Mouse (Mus musculus) kidney, adult 9 months (tissue): ENCODE data around the gene Snx8.

Source experiments
- DNase-seq: peaks from one replicate; pipeline ENCODE4 v3.0.0; 2022

Gene Snx8

DNA sequence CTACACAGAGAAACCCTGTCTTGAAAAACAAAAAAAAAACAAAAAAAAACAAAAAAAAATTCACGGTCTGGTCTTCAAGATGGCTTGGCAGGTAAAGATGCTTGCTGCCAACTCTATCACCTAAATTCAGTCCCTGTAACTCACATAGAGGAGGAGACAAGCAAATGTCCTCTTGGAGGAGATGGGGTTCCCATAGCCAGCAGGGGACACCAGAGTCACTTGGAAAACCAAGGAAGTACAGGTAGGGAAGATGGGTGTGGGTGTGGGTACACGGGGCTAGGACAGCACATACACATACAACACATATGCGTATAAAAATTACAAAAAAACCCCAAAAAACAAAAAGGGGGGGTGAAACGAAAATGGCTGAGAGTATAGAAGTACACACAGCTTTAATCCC is 46.2 kb downstream of the Snx8 start:
- no peak for DNase-seq

DNA sequence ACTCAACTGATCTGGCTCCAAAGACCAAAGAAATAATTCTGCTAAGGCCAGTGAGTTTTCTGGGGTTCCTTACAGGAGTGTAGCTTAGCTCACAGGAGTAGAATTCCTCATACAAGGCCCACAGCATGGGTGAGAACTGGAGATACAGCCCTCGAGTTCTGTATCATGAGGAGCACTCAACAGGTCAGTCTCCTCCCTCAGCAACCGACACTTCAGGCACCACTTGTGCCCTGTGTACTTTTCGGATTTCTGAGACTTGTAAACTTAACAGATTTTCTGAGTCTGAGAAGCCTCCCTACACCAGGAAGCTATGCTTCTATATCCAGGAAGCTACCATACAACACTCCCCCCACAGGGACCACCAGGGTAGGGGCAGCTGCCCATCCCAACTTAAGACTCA is 49.2 kb downstream of the Snx8 start:
- DNase-seq = no peak

DNA sequence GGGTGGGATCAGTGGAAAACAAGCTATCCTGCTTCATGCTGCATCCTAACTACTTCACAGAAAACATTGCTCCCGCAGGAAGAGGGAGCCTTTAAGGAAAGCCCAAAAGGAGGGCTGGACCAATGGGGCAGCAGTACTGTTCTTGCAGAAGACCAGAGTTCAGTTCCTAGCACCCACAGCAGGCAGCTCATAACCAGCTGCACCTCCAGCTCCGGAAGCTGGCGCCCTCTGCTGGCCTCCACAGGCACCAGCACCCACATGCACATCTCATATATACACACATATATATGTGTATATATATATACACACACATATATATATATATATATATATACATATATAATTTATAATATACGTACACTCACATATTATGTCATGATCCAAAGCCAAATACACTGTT is 50.3 kb downstream of the Snx8 start:
- DNase-seq = no peak

- peak; percentile 38 for DNase-seq
These were observed 52.4 kb downstream of the Snx8 start for GRCm38 (mm10) chr5:140336680-140337079.

- DNase-seq = peak; percentile 32
These were observed 55.4 kb downstream of the Snx8 start for GRCm38 (mm10) chr5:140333631-140334030.

DNA sequence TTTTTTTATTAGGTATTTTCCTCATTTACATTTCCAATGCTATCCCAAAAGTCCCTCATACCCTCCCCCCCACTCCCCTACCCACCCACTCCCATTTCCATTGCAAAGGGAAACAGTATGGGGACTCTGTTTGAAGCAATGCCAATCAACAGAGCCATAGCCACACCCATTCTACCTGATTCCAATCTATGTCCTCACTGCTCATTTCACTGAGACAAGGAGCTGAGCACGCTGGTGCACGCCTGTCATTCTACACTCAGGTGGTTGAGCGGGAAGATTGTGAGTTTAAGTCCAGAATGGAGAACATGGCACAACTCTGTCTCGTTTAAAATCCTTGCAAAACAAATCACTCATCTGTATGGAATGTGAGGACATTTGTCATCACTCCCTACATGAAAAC is 56.5 kb downstream of the Snx8 start:
- DNase-seq = no peak

- DNase-seq = peak; percentile 84
These were observed 57.2 kb downstream of the Snx8 start, which contains the start of gene Mrm2 for GRCm38 (mm10) chr5:140331615-140332512. Gene Mrm2 (minus strand): TSS chr5:140331898.

DNA sequence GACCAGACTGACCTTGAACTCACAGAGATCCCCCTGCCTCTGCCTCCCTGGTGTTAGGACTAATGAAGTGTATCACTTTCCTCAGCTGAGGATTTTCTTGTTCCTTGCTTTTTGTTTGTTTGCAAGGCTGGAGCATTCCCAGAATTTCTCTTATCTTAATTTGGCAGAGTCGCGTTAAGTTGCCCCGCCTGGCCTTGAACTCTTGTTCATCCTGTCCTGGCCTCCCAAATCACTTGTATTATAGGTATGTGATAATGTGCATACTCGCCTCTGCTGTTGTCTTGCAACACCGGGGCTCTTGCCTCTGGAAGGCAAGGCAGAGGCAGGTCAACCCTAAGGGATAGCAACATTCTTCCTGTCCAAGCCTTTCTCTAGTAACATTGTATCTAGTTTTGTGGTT is 65.0 kb downstream of the Snx8 start:
- DNase-seq = no peak

DNA sequence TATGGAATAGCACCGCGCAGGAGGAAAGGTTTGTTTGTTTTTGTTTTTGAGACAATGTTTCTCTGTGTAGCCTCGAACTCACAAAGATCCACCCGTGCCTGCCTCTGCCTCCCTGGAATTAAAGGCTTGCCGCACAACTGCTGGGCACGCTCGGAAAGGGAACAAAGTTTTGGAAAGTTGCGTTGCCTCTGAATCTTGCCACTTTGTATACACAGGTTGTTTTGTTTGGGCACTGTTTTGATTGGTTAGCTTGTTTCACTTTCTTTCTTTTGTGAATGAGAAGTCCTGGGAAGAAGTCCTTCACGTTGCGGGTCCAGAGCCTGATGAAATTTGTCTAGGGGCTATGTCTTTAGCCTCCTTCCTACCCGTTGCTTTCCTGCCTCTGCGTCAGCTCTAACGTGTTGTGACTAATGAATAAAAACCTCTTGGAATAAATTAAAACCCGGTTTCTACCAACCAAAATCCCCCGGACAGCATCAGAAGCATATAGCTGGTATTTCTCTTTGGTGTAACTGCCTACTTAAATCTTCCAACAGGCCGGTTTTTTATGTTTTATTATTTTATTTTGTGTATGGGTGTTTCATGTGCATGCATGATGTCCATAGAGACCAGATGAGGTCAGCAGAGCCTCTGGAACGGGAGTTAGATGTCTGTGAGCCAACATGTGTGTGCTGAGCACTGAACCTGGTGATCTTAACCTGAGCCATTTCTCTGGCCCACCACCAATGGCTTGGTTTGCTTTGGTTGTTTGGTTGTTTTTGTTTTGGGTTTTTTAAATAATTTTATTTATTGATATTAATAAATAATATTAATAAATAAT is 67.1 kb downstream of the Snx8 start:
- DNase-seq = peak; percentile 20

DNA sequence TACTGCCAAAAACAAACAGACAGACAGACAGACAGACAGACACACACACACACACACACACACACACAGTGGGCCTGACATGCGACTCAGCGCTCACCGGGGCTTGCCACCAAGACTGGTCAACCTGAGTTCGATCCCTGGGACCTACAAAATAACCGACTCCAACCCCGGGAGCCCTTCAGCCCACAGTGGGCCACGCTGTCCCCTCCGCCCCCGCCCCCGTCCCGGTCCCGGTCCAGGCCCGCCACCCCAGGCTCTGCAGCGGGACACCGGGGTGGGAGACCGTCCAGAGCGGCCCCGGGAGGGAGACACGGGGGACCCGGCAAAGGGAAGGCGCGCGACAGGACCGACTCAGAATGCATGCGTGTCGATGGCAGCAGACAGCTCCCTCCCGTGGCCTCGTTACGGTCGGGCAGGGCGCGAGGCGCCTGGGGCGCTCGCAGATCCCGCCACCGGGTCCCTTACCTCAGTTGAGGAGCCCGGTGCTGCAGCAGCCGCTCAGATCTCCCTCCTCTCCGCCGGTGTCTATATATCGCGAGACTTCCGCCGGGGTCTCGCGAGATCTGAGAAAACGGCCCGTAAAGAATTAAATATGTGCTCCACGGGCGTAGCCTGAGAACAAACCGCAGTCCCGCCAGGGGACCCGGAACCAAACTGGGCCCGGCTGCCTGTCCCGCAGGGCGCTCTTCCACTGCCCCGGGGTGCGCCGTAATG is 67.9 kb downstream of the Snx8 start, which contains the start of the genes Mad1l1 and Nudt1:
Mad1l1 (minus strand) TSS at position 511 of the 714 bp plus-strand sequence.
Nudt1 (plus strand) TSS at position 615 of the 714 bp plus-strand sequence.
- DNase-seq = peak; percentile 96

GRCm38 (mm10) chr5:140316716-140317115 is 72.3 kb downstream of the Snx8 start:
- DNase-seq = no peak

DNA sequence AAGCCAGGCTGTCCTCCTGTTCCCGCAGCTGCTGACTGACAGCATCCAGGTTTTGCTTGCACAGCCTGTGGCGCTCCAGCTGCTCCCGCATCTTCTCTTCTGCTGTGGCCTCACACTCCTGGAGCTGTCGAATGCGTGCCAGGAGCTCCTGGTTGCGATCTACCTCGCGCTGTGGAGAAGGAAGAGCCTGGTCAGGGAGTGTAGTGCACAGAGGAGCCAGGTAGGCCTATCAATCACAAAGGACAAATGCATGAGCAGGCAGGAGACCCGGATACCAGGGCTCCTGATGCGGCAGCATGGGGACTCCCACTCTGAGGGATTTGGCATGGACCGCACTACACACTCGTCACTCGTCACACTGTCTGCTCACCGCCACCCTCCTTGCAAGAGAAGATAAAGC is 81.5 kb downstream of the Snx8 start:
- no peak for DNase-seq

- DNase-seq = no peak
These were observed 83.0 kb downstream of the Snx8 start for GRCm38 (mm10) chr5:140306016-140306415.

DNA sequence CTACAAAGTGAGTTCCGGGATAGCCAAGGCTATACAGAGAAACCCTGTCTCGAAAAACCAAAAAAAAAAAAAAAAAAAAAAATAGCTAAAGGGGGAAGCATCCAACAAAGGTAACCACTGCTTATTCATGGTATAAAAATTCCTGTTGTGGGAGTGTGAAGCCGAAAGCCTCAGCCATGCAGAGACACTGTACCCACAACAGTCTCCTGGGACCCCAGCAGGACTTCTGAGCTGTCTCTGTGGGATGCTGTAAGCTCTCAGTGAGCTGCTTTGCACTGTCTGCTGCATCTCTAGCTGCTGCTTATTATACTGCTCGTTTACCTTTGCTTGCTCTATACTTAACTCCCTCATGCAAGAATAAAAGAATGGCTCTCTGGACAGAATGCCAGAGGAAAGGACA is 90.8 kb downstream of the Snx8 start:
- DNase-seq = no peak

DNA sequence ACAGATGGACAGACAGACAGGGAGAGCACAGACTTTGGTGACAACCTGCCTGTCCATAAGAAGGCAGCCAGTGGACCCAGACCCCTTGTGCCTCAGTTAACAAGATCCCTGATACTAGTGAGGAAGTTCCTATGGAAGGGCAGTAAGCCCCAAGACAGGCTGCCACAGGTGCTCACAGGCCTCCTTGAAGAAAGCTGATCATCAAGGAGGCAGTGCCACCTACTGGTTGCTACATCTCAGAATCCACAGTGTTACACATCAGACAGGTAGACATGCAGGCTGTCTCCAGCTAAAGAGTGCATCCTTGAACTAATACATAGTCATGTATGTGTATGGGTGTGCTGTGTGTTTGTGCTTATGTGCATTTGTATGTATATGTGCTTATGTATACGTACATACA is 96.9 kb downstream of the Snx8 start:
- peak; percentile 80 for DNase-seq
